Mouse (Mus musculus) liver, embryonic 16.5 days (tissue): Measurements from ENCODE around the gene Slc7a1. TPM values are rescaled to one million over a fixed set of nuclear protein-coding genes. Genes with fewer than 3 reads are reported as not detected.

Experiments
- ATAC-seq: fragments of 200-750 bp; cut with Nextera tagmentation; 2 replicates; pipeline ENCODE4 v1.8.0; 2017; ENCODE audit warnings: low read depth, mild to moderate bottlenecking, moderate number of reproducible peaks, moderate library complexity
- H3K27ac ChIP-seq: fragments of 300-500 bp; sonication (generic); 2 replicates; pipeline ENCODE4 v1.5.1; 2014; ENCODE audit warnings: mild to moderate bottlenecking, low read length
- H3K27me3 ChIP-seq: fragments of 300-500 bp; sonication (generic); 2 replicates; pipeline ENCODE4 v1.6.1; 2014; ENCODE audit warnings: low read depth, low read length, mixed read lengths; ENCODE audit not compliant: control insufficient read depth, insufficient read depth
- H3K36me3 ChIP-seq: fragments of 300-500 bp; sonication (generic); 2 replicates; pipeline ENCODE4 v1.6.1; 2014; ENCODE audit warnings: mild to moderate bottlenecking; ENCODE audit not compliant: control insufficient read depth, insufficient read depth
- H3K4me1 ChIP-seq: fragments of 300-500 bp; sonication (generic); 2 replicates; pipeline ENCODE4 v1.6.1; 2014; ENCODE audit warnings: low read depth, low read length, mixed read lengths; ENCODE audit not compliant: control insufficient read depth
- H3K4me2 ChIP-seq: fragments of 300-500 bp; sonication (generic); 2 replicates; pipeline ENCODE4 v1.6.1; 2014; ENCODE audit warnings: low read depth, low read length, mixed read lengths
- H3K4me3 ChIP-seq: fragments of 300-500 bp; sonication (generic); 2 replicates; pipeline ENCODE4 v1.5.1; 2014; ENCODE audit warnings: low read depth, mild to moderate bottlenecking, low read length
- H3K9ac ChIP-seq: fragments of 300-500 bp; sonication (generic); 2 replicates; pipeline ENCODE4 v1.6.1; 2014; ENCODE audit warnings: low read depth, low read length
- H3K9me3 ChIP-seq: fragments of 300-500 bp; sonication (generic); replicated peaks from 2 replicates; pipeline ENCODE4 v1.6.1; 2016; ENCODE audit warnings: low read length; ENCODE audit not compliant: control insufficient read depth
- WGBS: fragments of 180-500 bp; shearing (Covaris S2); extraction: QIAGEN DNeasy Blood & Tissue Kit; methylation state at CpG from one replicate; pipeline ENCODE4 v1.1.7; 2014; ENCODE audit not compliant: insufficient replicate concordance; 5-methylcytosine and 5-hydroxymethylcytosine counted together
- polyA plus RNA-seq: library from polyadenylated mRNA; unstranded; fragments of >200 nt; fragmentation: Nextera tagmentation; extraction: Ambion mirVana; gene quantifications from 2 replicates; pipeline ENCODE4 v1.2.1, GENCODE M21; 2015

Slc7a1 gene
- polyA plus RNA-seq, 1 experiment from 2014 or later = 15.7 TPM

DNA sequence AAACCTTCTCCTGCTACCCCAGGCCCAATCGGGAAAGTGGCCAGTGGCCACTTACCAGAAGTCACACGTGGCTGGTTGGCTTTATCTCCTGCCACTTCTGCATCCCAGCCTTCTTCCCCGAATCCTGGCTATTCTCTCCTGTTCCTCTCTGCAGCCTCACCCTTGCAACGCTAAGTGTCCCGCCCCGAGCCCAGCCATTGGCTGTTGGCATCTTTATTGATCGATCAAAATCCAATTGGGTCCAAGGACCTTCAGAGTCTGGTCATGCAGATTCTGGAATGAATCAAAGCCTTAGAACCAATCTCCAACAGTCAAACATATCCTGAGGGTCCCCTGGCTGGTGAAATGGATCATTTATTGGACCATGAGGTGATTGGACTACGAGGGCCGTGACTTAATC, 18.7 kb upstream of the Slc7a1 start:
- H3K27ac ChIP-seq = no peak overlapping the region
- 79% methylated on average over 9 of the region's 9 CpGs for WGBS
- H3K4me3 ChIP-seq = no peak overlapping the region
- H3K4me2 ChIP-seq = no peak overlapping the region
- ATAC-seq = no peak
- H3K36me3 ChIP-seq = no peaks in the 10 kb centered on the region; the same call in 1 of the 2 replicates
- H3K9ac ChIP-seq = no peak overlapping the region
- H3K27me3 ChIP-seq = no peaks in the 10 kb centered on the region
- 0 out of 2 replicates have a peak, but pooled peaks cover 2% of the 10 kb centered on the region for H3K9me3 ChIP-seq
- H3K4me1 ChIP-seq = no peaks in the 10 kb centered on the region

DNA sequence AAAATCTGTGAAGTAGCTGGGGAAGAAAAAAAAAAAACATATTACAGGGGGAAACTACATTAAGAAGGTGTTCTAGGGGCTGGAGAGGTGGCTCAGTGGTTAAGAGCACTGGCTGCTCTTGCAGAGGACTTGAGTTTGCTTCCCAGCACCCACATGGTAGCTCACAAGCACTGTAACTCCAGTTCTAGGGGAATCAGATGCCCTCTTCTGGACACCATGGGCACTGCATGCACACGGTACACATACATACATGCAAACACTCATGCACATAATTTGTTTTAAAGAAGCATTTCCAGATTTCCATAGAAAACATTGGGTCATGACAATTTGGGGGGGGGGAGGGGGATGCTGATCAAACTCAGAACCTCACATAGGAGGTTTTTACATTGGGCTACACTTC, 18.1 kb upstream of the Slc7a1 start:
- Histone ChIP-seq H3K9ac (no peak overlapping the region), H3K4me2 (no peak overlapping the region), H3K36me3 (no peaks in the 10 kb centered on the region; the same call in 1 of the 2 replicates), H3K4me3 (no peak overlapping the region), H3K9me3 (0 out of 2 replicates have a peak, but pooled peaks cover 2% of the 10 kb centered on the region), H3K4me1 (no peaks in the 10 kb centered on the region), H3K27ac (no peak overlapping the region), H3K27me3 (no peaks in the 10 kb centered on the region)
- WGBS = 77% methylated on average over 1 of the region's 1 CpGs
- no peak for ATAC-seq

GRCm38 (mm10) chr5:148416461-148416860, 16.8 kb upstream of the Slc7a1 start:
- Histone ChIP-seq H3K4me2 (no peak overlapping the region), H3K9me3 (0 out of 2 replicates have a peak, but pooled peaks cover 2% of the 10 kb centered on the region), H3K4me3 (no peak overlapping the region), H3K27ac (no peak overlapping the region), H3K4me1 (no peaks in the 10 kb centered on the region), H3K27me3 (no peaks in the 10 kb centered on the region), H3K36me3 (no peaks in the 10 kb centered on the region; the same call in 1 of the 2 replicates), H3K9ac (no peak overlapping the region)
- ATAC-seq = no peak
- 57% methylated on average over 10 of the region's 10 CpGs for WGBS

DNA sequence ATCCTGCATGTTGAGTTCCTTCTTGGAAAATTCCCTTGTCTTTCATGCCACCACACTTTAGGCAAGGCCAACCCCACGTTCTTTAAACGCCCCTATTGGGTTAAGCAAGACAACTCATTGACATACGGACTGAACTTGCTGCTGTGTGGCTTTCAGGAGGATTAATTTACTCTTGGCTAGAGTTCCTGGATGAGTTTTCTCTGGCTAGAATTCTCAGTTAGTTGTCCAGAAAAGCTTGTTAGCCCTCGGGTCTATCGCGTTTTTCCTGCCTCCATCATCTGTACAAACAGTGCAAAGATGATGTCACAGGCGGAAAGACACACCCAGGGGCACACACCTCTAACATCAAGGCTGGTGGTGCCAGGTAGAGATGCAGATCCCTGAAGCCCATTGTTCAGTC, 14.5 kb upstream of the Slc7a1 start:
- no peak overlapping the region for H3K27ac ChIP-seq
- no peak for ATAC-seq
- H3K27me3 ChIP-seq = no peaks in the 10 kb centered on the region
- no peaks in the 10 kb centered on the region for H3K4me1 ChIP-seq
- H3K9ac ChIP-seq = no peak overlapping the region
- WGBS = 41% methylated on average over 7 of the region's 7 CpGs
- no peak overlapping the region for H3K4me2 ChIP-seq
- 0 out of 2 replicates have a peak, but pooled peaks cover 2% of the 10 kb centered on the region for H3K9me3 ChIP-seq
- H3K36me3 ChIP-seq = no peaks in the 10 kb centered on the region; the same call in 1 of the 2 replicates
- no peak overlapping the region for H3K4me3 ChIP-seq

DNA sequence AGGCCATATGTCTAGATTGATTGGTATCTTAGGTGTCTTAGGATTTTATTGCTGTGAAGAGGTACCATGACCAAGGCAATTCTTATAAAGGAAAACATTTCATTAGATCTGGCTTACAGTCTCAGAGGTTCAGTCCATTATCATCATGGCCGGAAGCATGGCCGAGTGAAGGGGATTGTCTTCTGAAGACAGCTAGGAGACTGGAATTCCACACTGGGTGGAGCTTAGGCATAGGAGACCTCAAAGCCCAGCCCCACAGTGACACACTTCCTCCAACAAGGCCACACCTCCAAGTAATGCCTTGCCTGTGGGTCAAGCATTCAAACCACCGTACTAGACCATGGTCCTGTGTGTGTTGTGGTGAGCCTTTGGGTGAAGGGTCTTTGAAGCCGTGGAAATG, 12.8 kb upstream of the Slc7a1 start:
- H3K9ac ChIP-seq = no peak overlapping the region
- ATAC-seq = no peak
- no peak overlapping the region for H3K4me2 ChIP-seq
- no peaks in the 10 kb centered on the region for H3K4me1 ChIP-seq
- WGBS = 72% methylated on average over 4 of the region's 4 CpGs
- no peak overlapping the region for H3K27ac ChIP-seq
- no peaks in the 10 kb centered on the region; the same call in 1 of the 2 replicates for H3K36me3 ChIP-seq
- H3K27me3 ChIP-seq = no peaks in the 10 kb centered on the region
- no peaks in the 10 kb centered on the region for H3K9me3 ChIP-seq
- no peak overlapping the region for H3K4me3 ChIP-seq

DNA sequence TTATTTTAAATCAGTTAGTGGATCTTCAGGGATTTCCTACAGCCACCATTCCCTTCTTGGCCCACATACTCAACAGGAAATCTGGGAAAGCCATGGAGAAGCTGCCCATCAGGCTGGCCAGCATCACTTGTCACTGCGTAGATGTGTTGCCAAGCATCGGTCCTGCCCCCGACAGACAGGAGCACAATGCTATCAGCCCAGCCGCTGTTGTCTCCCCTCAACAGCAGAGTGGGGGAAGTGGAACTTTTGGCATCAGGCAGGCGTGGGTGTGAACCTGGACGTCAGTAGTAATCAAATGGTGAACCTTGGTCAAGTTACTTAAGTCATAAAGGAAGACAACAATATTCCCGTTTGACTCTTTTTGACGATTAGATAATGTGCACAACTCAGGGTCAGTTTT, 9.8 kb upstream of the Slc7a1 start:
- 62% methylated on average over 8 of the region's 8 CpGs for WGBS

DNA sequence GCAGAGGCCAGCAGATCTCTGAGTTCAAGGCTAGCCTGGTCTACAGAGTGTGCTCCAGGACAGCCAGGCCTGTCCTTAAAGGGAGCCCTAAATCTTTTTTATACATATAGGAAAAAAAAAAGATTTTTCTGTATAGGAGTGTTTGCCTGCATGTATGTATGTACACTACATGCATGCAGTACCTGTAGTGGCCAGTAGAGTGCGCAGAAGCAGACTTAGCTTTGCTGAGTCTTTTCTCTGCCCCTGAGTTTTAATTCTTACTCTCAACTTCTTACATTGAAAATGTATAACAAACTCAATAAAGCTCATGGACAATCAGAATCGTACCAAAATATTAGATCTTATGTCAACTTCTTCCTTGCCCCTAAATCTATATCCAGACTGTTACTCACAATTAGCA, 7.2 kb upstream of the Slc7a1 start:
- WGBS = 80% methylated on average over 2 of the region's 2 CpGs
- H3K4me1 ChIP-seq = no peaks in the 10 kb centered on the region
- H3K27ac ChIP-seq = no peak overlapping the region
- 0 out of 2 replicates have a peak, but pooled peaks cover 2% of the 10 kb centered on the region for H3K9me3 ChIP-seq
- H3K9ac ChIP-seq = no peak overlapping the region
- no peak overlapping the region for H3K4me3 ChIP-seq
- no peak for ATAC-seq
- H3K36me3 ChIP-seq = no peaks in the 10 kb centered on the region
- H3K4me2 ChIP-seq = no peak overlapping the region
- H3K27me3 ChIP-seq = no peaks in the 10 kb centered on the region

More for the DNA sequence above, 9.8 kb upstream of the Slc7a1 start:
- Histone ChIP-seq H3K9ac (no peak overlapping the region), H3K9me3 (0 out of 2 replicates have a peak, but pooled peaks cover 2% of the 10 kb centered on the region), H3K27ac (no peak overlapping the region), H3K4me1 (no peaks in the 10 kb centered on the region), H3K36me3 (no peaks in the 10 kb centered on the region), H3K4me3 (no peak overlapping the region), H3K27me3 (no peaks in the 10 kb centered on the region), H3K4me2 (no peak overlapping the region)
- ATAC-seq = no peak

GRCm38 (mm10) chr5:148404548-148404947, 4.8 kb upstream of the Slc7a1 start:
- Histone ChIP-seq H3K9me3 (0 out of 2 replicates have a peak, but pooled peaks cover 2% of the 10 kb centered on the region), H3K4me1 (peaks cover 5% of the 10 kb centered on the region; the same call in 1 of the 2 replicates), H3K9ac (no peak overlapping the region), H3K27ac (no peak overlapping the region), H3K27me3 (0 out of 2 replicates have a peak, but pooled peaks cover 3% of the 10 kb centered on the region), H3K4me3 (no peak overlapping the region), H3K4me2 (no peak overlapping the region), H3K36me3 (no peaks in the 10 kb centered on the region)
- ATAC-seq = no peak
- WGBS = 64% methylated on average over 7 of the region's 7 CpGs

DNA sequence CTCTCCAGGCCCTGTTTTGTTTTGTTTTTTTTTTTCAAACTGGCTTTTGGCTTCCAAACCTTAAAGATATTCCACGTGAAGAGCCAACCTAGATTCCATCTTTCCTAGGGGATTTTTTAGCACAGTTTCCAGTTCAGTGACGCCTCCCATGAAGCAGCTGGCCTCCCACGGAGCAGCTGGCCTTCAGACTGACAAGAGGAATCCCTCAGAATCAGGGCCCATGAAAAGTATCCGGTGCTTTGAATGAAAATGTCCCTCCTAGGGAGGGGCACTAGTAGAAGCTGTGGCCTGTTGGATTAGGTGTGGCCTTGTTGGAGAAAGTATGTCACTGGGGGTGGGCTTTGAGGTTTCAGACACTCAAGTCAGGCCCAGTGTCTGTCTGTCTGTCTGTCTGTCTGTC, 2.9 kb upstream of the Slc7a1 start:
- H3K9me3 ChIP-seq = 0 out of 2 replicates have a peak, but pooled peaks cover 2% of the 10 kb centered on the region
- 0 out of 2 replicates have a peak, but pooled peaks cover 3% of the 10 kb centered on the region for H3K27me3 ChIP-seq
- H3K9ac ChIP-seq = no peak overlapping the region
- ATAC-seq = no peak
- H3K4me2 ChIP-seq = no peak overlapping the region
- H3K36me3 ChIP-seq = no peaks in the 10 kb centered on the region
- H3K4me3 ChIP-seq = no peak overlapping the region
- no peak overlapping the region for H3K27ac ChIP-seq
- peaks cover 17% of the 10 kb centered on the region for H3K4me1 ChIP-seq
- 61% methylated on average over 4 of the region's 4 CpGs for WGBS
